Mouse (Mus musculus) heart, adult 18-20 months (tissue): Measurements from ENCODE around the gene Oas3. TPM values are rescaled to one million over a fixed set of nuclear protein-coding genes. Genes with fewer than 3 reads are reported as not detected.

Experiments used
- DNase-seq, 2 experiments: peaks; one replicate each; pipeline ENCODE4 v3.0.0; 2021 to 2022; ENCODE audit warnings: mixed read lengths in 1 of 2
- total RNA-seq, 2 experiments: library from RNA; stranded (reverse); gene quantifications; 2 replicates each; pipeline ENCODE4 v1.2.3; 2021

The Oas3 gene
- total RNA-seq, 2 experiments from 2014 or later = 0.05 TPM; not detected in 1

DNA sequence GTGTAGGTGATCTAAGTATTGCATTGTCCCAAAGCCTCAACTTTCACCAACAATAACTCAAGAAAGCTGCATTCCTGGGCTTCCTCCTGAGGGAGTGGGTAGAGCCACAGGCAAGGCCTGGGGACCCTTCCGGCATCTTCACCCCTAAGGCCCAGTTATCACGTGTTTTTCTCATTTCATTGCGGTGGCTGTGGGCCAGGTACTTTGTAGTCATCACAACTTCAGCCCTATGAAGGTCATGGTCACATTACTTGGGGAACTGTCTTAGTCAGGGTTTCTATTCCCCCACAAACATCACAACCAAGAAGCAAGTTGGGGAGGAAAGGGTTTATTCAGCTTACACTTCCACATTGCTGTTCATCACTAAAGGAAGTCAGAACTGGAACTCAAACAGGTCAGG is 24.7 kb downstream of the Oas3 start:
- DNase-seq = no peak

DNA sequence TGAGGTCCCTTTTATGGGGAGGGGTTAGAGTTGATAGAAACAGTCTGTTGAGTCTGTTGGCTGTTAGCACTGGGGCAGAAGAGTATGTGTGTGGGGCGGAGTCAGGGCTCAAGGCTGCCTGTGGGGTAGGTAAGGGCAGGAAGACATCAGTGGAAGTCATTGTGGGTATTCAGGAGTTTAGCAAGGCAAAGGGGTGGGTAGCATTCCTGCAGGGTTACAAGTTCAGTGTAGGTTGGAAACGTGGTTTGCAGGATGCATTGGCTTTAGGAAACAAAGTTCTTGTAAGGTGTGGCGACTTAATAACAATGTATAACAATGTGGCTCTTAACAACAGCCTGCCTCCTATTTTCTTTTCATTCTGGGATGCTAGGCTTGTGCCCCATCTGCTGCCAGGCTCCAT is 26.3 kb downstream of the Oas3 start:
- no peak for DNase-seq

DNA sequence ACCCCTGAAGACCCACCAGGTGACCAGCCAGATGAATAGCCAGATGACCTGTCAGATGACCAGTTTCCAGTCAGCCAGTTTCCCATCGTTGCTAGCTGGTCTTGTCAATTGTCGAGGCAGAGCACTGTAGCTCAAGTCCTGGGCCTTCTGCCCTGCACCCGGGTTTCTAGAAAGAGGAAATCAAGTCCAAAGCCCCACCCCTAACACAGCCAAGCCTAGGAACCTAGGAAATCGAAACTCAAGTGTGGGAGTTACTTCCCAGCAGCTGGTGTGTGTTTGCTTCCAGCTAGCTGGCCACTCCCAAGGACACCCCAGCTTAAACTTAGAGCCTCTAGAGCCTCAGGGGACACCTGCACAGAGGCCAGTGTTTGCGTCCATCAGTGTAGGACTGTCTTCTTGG is 27.8 kb downstream of the Oas3 start, which contains the start of gene Oas2:
Oas2 (minus strand) TSS at position 166 of the 400 bp plus-strand sequence.
- peak; percentile 22 to 64 for DNase-seq

DNA sequence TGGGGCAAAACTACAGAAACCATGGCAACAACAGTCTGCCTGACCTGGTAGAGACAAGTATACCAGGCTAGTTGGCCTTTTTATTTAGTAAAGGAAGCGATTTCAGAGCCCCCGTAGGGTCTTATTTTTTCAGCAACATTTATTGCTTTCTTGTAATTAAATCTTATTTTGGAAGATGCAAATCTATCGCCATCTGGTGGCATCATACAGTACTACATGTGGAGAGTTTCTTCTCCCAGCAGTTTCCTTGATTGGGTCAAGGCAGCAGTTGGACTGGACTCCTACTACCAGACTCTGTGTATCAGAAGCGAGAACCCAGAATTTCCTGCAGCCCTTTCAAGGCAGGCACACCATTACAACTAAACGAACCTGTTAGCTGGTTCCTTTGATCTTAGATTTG is 31.0 kb downstream of the Oas3 start:
- DNase-seq = peak; percentile 27 to 78

DNA sequence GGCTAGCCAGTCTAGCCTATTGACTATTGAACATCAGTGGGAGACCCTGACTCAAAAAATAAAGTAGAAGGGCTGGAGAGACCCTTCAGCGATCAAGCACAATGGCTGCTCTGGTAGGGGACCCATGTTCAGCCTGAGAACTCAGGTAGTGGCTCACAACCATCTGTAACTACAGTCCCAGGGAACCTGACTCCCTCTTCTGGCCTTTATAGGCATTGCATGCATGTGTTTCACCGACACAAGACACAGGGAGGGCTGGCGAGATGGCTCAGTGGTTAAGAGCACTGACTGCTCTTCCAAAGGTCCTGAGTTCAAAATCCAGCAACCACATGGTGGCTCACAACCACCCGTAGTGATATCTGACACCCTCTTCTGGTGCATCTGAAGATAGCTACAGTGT is 35.3 kb downstream of the Oas3 start:
- peak in 1 of 2 experiments; percentile 32 for DNase-seq

DNA sequence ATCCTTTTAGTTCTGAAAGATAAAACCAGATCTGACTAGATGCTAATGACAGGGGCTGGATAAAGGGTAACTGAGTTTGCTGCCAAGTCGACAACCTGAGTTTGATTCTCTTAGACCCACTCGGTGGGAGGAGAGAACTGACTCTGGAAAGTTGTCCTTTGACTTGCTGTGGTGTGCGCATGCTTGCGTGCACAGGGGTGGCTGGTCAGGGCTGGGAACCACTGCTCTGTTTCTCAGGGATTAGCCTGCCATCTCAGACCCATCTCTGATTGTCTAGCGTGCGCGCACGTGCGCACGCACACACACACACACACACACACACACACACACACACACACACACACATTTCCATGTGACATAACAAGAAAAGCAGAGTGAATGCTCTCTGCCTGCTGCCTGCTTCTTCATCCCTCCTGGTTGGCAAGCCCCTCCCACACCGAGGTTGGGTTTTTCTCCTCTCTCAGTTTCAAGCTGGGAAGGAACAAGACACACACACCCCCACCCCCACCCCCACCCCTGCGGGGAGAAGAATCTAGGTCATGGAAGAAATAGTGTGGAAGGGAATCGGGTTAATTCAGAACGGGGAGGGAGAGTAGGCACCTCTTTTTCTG is 43.0 kb downstream of the Oas3 start:
- DNase-seq = no peak

DNA sequence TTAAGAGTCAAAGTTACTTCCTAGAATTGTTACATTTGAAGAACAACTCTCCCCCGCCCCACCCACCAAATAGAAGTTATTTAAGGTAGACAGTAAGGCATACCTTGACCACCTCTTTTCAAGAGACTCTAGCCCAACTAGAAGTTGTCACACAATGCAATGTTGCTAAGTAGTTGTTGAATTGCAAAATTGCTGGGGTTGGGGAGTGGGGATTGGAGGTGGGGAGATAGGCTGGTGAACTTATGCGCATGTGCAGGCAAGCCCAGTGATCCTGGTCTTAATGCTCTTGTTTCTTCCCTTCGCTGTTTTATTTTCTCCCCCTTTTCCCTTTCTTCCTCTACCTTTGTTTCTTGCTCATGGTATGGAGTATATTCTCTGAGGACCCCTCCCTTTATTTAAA is 43.8 kb downstream of the Oas3 start:
- DNase-seq = no peak

DNA sequence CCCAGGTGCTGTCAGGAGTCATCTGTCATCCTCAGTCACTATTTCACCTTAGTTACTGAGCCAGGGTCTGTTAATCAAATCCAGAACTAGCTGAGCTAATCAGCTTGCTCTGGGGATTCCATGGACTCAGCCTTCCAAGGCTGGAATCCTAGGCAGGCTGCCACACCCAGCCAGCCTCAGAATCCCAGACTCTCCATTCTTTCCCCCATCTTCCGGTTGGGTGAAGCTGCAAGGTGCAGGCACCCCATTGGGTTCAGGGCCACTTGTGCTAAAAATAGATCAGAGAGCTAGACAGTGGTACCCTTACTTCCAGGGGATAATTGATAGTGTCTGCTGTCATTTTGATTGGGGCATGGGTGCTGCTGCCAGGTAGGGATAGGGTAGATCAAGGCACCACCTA is 44.7 kb downstream of the Oas3 start:
- no peak for DNase-seq

DNA sequence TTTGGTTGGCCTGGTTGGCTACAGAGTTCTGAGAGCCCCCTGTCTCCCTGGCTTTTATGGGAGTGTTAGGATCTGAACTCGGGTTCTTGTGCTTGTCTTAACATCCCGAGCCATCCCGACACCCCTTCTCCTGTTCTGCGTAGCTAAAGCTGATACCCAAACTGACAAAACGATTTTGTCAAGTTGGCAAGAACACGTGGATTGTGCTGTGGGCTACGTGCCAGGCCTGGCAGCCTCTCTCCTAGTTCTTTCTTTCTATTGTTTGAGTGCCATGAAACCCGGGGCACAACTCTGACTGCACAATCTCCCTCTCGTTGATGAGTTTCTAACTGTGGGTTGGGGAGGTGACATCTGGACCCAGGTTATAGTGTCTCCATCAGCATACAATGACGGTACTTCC is 48.1 kb downstream of the Oas3 start:
- DNase-seq = no peak

DNA sequence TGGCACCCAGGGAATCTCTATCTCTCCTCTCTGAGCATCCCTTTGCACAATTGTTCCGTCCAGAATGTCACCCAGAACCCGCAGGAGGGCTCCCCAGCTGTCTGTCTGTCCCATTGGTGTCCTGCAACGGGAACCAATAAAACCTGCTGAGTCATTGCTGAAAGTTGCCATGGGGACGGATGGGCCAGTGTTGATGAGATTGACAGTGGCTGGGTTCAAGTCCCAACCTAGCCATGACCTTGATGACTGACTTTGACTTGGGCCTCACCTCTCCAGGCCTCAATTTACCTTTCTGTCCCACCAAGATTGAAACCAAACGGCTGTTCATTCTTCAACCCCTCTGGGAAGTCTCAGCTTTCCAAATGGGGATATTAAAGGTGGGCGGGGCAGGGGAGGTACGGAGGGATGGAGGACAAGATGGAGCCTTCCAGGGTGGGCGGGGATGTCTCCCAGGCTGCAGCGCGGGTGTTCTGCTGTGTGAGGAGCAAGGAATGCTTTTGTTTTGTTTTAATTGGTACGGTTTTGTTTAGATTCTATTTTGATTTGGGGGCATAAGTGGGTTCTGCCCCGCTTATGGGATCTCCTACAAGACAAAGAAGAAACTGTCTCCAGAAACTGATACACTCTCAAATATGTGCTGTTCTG is 51.5 kb downstream of the Oas3 start:
- DNase-seq = no peak

DNA sequence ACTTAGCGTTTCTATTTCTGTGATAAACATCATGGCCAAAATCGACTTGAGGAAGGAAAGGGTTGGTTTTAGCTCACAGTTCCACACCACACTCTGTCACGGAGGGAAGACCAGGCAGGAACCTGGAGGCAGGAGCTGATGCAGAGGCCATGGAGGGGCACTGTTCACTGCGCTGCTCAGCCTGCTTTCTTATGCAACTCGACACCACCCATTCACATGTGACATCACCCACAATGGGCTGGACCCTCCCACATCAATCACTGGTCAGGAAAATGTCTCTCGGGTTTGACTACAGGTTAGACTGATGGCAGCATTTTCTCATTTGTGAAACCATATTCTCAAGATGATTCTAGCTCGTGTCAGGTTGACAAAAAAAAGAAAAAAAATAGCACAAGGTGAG is 56.5 kb downstream of the Oas3 start:
- no peak for DNase-seq

DNA sequence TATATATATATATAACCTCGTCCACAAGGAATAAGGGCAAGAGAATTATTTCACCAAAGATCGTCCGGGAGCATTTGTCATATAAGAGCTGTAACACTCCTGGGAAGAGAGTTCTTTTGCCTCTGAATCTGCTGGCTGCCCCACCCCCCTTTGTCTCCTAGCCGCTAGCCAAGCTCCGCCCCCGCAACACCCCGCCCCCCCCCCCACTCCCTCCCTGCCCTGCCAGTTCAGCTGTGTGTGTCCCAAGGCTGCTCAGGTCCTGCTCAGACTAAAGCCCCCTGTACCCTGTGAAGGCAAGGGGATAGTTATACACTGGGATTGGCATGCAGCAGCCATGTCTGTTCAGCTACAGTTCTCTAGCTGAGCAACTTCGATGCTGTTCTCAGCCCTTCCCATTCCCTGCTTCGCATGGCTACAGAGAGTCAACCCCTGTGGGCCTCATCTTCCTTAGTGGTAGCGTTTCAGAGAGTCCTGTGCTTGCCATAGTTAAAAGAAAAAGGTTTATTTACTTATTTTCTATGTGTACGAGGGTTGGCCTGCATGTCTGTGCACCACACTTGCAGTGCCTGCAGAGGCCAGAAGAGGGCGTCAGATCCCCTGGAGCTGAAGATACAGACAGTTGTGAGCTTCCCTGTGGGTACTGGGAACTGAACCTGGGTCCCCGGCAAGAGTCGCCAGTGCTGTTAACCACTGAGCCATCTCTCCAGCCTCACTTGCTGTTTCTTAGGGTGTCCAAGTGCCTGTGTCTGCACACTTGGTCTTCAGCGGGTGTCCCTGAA is 58.7 kb downstream of the Oas3 start:
- no peak for DNase-seq

DNA sequence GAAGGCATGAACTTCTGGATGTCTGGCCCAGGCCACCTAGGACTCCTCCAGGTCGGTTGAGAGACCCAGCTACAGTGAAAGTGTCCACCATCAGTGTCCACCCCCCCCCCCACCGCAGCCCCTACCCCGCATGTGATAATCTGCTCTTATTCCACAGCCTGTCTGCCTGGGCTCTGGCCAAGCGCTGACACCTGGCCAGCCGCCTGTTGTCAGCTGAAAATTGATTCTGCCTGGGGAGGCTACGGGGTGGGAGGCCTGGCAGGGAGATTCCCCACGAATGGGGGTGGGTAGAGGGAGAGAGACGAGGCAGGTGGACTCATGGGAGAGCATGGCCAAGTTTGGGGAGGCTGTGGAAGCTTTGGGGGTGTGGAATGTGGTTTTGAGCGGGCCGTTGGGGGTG is 60.3 kb downstream of the Oas3 start:
- no peak for DNase-seq

DNA sequence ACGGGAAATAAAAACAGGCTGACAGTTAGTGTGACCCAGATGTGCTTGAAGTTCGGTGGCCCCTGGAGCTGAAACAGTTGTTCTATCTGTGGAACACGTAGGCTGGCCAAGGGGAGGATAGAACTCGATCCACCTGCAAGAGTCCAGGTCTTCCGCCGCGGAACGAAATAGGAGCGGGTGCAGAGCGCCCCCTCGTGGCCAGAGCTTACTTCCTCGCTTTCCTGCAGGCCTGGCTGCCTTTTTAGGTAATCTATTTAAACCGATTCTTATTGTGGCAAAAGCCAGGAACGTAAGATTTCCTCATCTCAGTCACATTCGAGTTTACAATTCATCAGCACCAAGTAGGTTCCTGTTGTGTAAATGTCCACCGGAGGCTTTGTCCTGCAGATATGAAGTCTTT is 63.1 kb downstream of the Oas3 start:
- DNase-seq = peak; percentile 31 to 71

DNA sequence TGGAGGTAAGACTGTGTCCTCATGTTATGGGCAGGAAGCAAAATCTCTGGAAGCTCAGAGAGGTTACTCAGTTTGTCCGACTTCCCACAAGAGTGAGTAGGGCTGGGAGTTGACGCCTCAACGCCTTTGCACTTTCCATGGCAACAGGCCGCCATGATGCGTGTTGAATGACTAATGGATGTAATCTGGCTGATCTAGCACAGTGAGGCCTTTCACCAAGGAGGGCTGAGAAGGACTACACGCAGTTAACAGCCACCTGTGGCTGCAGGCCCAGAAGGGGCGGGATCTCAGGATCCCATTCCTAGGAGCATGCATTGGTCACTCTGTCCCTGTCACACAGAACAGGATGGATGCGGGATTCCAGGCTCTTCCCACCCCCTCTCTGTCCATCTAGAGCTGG is 64.7 kb downstream of the Oas3 start:
- no peak for DNase-seq

DNA sequence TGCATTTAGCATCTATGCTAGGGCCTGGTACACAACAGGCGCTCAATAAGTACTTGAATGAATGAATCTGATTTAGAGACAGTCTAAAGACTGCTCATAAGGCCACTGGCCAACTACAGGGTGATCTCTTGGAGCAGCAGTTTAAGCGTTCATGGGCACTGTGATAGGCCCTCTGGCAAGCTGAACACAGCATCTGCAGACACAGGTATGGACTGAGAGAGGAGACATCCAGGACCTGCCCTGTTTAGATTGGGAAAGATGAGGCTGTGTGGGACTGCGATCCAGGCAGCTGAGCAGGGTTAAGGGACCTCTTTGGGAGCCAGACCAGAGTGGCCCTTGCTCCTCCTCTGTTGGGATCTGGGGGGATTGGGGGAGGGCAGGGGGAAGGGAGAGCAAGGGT is 65.6 kb downstream of the Oas3 start, which contains the start of gene Dtx1:
Dtx1 (minus strand) TSS at position 101 of the 400 bp plus-strand sequence.
- no peak for DNase-seq

DNA sequence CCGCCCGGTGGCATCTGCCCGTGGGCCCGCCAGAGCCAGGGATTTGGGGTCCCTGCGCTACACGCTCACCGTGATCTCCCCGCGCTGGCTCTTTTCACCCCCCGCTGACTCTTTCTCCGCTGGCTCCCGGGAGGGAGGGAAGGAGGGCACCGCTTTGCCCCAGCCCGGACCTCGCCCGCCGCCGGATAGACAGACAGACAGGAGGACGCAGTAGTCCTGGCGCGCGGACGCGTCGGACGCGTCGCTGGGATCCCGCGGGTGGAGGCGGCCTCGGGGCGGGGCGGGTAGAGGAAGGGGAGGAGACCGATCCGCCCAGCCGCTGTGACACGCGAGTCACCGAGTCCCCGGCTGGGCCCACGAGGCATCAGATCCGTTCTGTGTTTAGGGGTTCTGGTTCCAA is 66.0 kb downstream of the Oas3 start:
- DNase-seq = peak; percentile 41 to 44

DNA sequence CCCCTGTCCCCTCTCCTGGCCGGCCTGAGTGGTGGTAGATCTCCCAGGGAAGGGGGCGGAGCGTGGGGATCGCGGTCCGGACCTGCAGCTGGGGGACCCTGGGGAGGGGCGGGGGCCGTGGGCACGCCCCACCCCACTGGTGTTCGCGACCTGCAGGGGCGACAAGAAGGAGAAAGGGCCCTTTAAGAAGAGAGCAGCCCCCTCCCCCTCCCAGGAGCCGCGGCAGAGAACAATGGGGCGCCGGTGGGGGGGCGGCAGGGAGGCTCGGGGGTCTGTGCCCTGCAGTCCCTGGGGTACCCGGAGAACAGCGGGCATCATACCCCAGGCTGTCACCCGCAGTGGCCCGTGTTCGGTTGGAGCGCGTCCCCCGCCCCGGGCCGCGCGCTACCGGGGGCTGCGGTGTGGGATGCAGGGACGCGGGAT is 66.6 kb downstream of the Oas3 start:
- DNase-seq = no peak

DNA sequence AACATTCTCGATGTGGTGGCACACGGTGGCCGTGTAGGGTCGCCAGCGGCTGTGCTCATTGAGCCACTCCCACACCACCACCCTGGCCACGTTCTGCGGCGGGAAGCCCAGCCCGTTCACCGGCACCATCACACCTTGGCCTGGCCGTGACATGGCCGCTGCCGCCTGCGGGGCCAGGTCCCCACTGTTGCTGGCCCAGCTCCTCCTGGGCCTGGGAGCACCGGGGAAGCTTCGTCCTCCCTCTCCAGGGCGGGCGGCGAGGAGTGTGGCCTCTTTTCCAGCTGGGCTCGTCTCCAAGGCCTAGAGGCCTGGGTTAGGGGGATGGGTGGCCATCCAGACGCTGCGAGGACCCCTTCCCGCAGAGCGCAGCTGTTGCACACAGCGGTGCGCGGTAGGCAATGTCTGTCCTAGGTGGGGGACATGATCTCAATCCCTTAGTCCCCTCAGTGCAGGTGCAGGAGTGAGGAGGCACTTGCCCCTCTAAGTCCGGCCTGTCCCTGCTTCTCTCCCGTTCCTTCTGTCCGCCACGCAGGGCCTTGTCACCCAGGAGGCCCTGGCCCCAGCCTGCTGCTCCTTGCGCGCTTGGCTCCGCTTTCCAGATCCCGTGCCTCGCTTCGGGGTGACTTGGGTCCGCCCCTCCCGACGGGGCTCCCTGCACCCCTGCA is 67.2 kb downstream of the Oas3 start:
- DNase-seq = no peak

DNA sequence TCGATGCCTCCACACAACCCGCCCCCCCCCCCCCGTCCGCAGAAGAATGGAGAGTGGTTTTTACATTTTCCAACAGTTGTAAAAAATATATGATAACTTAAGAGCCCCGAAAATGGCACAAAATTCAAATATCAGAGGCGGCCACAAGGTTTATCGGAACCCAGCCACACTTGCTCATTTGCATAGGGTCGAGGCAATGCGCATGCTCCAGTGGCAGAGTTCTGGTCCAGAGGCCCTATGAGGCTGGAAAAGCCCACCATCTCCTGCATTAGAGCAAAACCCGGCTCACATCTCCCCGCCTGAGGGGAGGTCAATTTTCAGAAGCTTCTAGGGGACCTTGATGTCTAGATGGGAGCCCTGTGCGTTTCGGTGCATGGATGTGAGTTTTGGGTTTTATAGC is 70.5 kb downstream of the Oas3 start:
- DNase-seq = no peak

DNA sequence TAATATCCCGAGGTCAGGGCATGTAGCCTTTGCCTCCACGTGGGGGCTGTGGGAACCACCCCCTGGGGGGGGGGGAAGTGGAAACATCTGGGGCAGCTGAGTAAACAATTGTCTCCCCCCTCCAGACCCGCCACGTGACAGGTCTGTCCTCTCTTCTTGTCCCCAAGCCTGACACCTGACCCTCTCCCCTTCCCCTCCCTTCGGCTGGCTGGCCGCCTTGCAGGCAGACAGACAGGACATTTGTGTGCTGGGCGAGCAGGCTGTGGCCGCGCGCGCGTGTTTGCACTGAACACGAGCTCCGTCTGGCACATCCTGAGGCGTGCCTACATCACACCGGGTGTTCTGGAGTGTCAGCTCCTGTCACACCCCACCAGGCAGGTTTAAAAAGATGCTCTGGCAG is 70.9 kb downstream of the Oas3 start:
- DNase-seq = peak in 1 of 2 experiments; percentile 26

DNA sequence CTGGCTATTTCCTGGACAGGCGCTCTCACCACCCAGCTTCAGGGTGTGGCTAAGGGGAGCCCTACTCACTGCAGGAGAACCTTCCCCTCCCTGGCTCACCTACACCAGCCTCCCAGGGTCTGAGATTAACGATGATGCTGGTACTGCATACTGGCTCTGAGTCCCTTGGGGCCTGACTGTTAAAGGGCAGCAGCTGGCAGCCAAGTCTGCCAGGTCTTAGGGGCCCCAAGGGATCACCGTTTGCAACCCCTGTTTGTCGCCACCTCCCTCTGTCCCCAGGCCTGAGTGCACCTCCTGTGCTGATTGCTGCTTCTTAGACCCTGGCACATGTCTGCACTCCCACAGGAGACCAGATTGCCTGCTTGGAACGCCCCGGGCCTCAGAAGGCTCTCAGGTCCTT is 73.0 kb downstream of the Oas3 start:
- no peak for DNase-seq

DNA sequence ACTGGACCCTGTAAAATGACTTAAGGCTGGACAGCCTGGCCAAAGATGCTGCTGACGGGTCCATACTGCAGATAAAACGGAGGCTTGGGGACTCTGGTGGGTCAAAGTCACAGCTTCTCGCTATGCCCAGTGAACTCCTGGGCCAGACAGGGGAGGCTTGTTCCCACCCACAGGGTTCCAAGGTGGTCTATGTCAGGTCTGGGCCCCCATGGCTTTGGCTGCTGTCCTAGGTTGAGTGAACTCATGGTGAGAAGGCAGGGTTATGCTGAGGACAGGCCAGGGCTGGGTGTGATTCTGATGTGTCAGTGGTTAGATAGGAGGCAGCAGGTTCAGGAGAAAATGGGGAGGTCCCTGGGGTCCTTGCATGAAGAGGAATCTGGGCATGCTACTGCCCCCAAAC is 73.8 kb downstream of the Oas3 start:
- no peak for DNase-seq
